Mouse (Mus musculus) monocyte, adult 5-6 weeks (primary cell): ENCODE results near the gene Xlr5c. TPM values are rescaled to one million over a fixed set of nuclear protein-coding genes. Genes with fewer than 3 reads are reported as not detected.
"Not testable (repeated sequence)": the region's sequence is repeated elsewhere in the genome, so short reads cannot be mapped to it uniquely, and the experiment has no call there.

Experiments used
- ATAC-seq: fragments of 153-309, 156-312 bp; replicated peaks from 2 replicates; pipeline ENCODE4 v1.8.0; 2017; ENCODE audit warnings: mild to moderate bottlenecking; ENCODE audit not compliant: low TSS enrichment, insufficient number of reproducible peaks, severe bottlenecking, poor library complexity, low FRiP score
- total RNA-seq: library from RNA; stranded (forward); fragments of 200-1000, 200-491, 200-594 nt; gene quantifications from 3 replicates; pipeline ENCODE4 v1.2.3, GENCODE M21; 2017

Gene Xlr5c
- not detected in 3 replicates for total RNA-seq

DNA sequence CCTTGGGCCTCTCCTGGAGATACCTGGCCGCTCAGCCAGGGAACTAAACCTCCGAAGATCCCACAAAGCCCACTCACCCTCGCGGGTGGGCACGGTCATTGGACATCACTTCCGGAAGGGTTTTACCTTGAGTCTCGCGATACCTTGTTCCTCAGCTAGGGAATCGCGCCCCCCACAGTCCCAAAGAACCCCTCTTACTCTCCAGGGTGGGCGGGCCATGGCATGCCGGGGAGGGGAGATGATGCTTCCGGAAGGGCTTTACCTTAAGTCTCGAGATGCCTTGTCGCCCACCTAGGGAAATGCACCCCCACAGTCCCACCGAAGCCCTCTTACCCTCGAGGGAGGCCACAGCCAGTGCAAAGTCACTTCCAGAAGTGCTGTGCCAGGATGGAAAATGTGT is at the start of gene Xlr5c, which contains the start of gene Xlr5a:
Gene Xlr5c, minus strand, starts transcription at position 101 of the 400 bp plus-strand sequence.
Gene Xlr5a, minus strand, starts transcription at position 101 of the 400 bp plus-strand sequence.
- ATAC-seq = not testable (repeated sequence)

DNA sequence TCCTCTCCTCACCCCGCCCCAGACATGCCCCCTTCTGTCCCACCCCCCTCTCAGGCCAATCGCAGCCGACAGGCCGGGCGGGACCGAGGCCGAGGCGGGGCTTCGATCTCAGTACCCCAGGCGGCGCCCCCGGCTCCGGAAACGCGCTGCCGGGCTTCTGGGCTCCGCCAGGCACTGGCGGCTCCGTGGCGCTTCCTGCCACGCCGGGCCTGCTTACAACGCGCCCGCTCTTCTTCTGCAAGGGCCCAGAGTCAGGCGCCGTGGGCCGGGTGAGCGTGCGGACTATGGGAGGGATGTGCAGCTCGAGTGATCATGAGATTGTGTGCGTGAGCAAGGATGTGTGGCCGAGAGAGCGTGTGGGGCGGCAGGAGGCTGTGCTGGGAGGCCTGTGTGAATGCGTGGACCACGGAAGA is 49.7 kb upstream of the Xlr5c start, which contains the start of gene Zfp275:
Gene Zfp275, plus strand, starts transcription at position 139 of the 413 bp plus-strand sequence.
- no peak for ATAC-seq

DNA sequence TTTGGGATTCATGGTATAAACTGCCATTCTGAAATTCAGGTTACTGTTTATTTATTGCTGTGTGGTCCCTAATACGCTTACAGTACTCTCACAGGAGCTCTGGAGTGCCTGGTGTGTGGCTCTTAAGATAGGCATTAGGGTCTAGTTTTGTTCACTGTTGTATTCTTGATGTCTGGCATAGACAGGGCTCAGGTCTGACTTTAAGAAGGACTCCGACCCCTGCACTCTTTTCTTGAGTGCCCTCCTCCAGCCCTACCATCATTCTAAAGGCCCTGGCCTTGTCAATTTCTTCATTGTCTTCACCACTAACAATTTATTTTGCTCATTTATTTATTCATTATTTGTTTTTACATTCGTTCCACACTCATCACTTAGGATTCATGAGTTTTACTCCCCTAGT is 49.3 kb upstream of the Xlr5c start:
- ATAC-seq = no peak

DNA sequence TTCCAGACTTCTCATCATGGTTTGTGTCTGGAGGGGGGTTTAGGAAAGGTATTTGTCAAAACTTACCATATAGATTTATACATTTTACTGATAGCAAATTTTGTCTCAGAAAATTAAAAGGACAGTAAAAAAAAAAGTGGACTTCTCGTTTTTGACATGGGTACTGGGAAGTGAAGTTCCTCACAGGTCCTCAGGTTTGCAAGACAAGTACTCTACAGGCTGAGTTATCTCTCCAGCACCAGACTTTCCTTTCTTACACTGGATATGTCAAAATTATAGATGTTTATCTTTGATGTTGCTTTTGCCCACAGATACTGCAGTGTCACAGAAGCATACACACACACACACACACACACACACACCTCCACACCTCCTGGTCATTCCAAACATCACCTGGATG is 48.7 kb upstream of the Xlr5c start:
- ATAC-seq = no peak

DNA sequence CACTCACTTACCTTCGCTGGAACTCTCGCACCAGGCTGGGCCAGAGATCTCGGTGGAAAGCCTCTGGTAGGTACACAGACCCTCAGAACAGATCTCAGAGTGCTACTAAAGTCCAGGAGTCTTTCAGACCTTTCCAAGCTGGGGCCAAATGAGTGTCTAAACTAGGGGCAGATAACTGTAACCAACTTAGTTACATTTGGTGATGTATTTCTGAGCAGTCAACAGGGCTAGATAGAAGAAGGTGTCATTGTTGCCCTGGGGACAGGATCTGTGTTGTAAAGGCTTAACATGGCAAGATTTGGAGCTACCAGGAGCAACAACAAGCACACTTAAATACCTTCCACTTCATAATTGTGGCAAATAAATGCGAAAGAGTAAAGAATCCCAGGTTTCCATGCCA is 44.0 kb upstream of the Xlr5c start, which contains the start of gene Gm45015:
Gene Gm45015, minus strand, starts transcription at position 101 of the 400 bp plus-strand sequence.
- ATAC-seq = no peak

DNA sequence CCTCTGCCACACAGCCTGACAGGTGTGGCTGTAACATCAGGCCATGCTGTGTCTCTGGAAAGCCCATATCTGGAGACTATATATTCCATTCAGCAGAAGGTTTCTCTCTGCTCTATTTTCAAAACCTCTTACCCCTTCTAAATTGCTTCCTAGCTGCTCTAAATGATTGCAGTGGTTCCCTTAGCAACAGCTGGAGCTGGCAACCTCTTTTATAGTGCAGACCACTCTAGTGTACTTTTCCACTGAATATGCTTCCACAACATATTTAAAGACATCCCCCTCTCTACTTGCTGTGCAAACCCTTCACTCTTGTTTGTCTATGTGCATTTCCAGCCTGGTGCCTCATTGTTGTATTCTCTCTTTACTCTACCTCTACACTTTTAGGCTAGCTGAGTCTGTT is 40.8 kb upstream of the Xlr5c start:
- ATAC-seq = no peak

DNA sequence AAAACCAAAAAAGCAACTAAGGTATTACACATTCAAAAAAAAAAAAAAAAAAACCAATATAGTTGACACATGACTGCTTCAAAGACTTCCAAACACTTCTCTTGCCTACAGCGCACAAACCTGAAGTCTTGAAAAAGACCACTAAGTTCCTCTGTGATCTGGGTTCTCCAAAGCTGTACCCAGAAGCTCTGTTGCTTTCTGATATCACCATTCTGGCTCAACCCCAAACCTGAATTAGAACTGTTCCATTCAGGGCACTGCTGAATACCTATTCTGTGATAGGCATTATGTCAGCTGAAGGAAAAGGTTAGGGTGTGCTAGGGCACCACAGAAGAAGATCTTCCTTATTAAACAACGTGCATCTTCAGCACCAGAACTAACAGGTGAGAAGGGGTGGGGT is 34.4 kb upstream of the Xlr5c start:
- ATAC-seq = no peak

DNA sequence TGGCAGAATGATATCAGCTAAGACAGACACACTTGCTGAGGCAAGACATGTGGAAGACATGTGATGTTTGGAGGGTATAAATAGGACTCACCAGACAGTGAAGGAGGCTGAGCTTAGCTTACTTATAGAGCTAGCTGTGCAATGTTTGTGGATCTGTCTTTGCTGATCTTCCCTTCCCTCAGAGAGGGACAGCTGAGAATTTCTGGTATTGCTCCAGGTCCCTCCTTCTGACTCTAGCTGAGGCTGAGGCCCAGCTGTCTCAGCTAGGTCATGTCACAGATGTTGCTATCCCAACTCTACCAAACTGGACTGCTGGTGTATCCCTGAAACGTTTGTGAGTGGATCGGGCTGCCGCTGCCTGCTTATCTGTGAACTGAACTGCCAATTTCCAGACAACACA is 28.3 kb upstream of the Xlr5c start:
- no peak for ATAC-seq

DNA sequence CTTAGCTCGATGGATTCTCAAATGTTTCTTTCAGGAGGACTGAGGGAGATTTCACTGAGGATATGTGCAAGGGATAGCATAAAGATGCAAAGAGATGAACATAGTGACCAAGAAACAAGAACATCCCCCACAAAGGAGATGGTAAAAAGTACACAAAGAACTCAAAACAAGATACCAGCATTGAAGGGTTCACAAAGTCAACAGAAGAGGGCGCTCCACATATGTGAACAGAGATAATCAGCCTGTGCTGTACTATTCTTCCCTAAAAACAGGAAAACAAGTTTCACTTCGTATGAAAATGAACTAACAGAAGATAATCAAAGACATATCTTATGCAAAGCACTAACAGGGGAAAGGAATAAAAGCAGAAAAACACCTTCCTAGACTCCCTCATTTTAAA is 19.7 kb upstream of the Xlr5c start:
- no peak for ATAC-seq

DNA sequence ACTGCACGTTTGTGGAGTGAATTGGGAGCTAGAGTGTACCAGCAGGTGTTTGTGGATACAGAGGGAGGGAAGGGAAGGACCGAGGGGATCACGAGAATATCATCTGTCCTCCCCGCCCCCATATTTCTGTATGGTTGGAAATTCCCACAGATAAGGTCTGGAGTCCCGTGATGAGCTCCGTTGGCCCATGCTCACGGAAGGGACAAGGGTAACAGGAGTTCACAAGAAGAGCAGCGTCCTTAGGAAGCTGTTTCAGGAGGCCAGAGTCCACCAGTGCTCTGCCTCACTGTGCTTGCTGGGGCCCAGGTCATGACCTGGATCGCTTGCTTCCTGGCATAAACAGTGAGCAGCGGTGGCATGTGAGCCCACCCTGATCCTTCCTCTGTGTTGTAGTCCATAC is 3.0 kb upstream of the Xlr5c start:
- not testable (repeated sequence) for ATAC-seq

DNA sequence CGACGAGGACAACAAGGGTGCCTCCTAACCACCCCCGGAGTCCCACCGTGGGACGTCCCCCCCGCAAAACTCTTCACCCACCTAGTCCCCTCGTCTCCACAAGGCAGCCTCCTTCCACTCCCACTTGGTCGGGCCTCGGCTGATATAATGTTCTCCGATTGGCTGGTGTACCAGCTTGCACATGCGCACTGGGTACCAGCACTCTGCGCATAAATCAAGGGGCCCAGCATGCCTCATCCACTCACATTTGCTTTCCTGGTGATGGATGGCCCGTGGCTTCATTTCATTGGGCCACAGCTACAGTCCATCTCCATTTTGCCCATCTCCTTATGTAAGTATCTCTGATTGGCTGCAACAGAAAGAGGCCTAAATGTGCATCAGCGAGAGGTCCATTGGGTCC is 27.5 kb downstream of the Xlr5c start, which contains the start of gene Xlr3c:
Gene Xlr3c, minus strand, starts transcription at position 121 of the 400 bp plus-strand sequence.
- ATAC-seq = not testable (repeated sequence)

DNA sequence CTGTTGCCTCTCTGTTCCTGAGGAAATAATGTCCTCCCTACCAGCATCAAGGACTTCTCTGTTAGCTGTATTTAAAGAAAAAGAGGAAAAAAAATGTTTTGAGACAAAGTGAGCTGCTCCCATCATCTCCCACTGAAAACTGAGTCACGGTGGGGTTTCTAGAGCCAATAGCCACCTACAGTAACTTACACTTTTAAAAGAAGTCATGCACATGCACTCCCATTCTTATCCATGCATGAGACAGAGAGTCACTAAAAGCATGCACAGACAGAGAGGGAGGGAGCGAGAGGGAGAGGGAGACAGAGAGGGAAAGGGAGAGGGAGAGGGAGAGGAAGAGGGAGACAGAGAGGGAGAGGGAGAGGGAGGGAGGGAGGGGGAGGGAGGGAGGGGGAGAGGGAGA is 30.3 kb downstream of the Xlr5c start:
- not testable (repeated sequence) for ATAC-seq

DNA sequence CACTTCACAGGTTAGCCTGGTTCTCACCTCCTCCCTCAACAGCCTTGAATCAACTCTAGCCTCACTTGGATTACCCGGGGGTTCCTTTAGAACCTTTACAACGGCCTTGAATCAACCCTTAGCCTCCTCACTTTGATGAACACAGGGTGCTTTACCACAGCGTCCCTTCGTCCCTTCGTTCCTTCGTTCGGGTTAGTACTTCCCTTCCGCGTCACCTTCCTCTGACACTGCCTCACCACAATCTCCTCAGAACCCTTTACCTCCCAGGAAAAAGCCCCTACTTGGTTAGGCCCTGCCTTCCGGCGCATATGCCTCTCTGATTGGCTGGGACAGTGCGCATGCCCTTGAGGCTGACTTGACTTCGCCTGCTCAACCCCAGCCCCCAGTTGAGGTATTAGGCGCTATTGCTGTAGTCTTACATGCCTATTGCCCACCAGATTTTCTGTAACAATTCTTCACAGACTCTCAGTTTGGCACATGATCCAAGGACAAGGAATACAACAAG is 49.9 kb downstream of the Xlr5c start, which contains the start of gene Xlr4c:
Gene Xlr4c, minus strand, starts transcription at position 310 of the 505 bp plus-strand sequence.
- ATAC-seq = not testable (repeated sequence)

Other genes with a start within 250 kb of the Xlr5c start
- not detected in 3 replicates for gene Pnma3, start 228.2 kb downstream of the Xlr5c start, total RNA-seq
- 10.5 to 20.8 TPM (median 17.3 TPM) in 3 replicates for gene Xlr4a, start 210.5 kb downstream of the Xlr5c start, total RNA-seq
- not detected in 3 replicates for gene Xlr3a, start 195.9 kb downstream of the Xlr5c start, total RNA-seq
- gene Gm14685, start 175.9 kb downstream of the Xlr5c start, total RNA-seq = 0.11 to 0.29 TPM in 2 of 3 replicates, not detected in the other
- not detected in 3 replicates for gene Xlr5b, start 144.2 kb downstream of the Xlr5c start, total RNA-seq
- not detected in 3 replicates for gene DXBay18, start 143.5 kb downstream of the Xlr5c start, total RNA-seq
- not detected in 3 replicates for gene Spin2d, start 116.0 kb downstream of the Xlr5c start, total RNA-seq
- gene Xlr3b, start 100.8 kb downstream of the Xlr5c start, total RNA-seq = 13.7 to 20.2 TPM (median 19.5 TPM) in 3 replicates
- gene Xlr4b, start 78.6 kb downstream of the Xlr5c start, total RNA-seq = 25.8 to 58.7 TPM (median 33.4 TPM) in 3 replicates
- gene F8a, start 64.7 kb downstream of the Xlr5c start, total RNA-seq = 2.7 to 6.9 TPM (median 4.8 TPM) in 3 replicates
- gene Xlr4c, start 49.8 kb downstream of the Xlr5c start, total RNA-seq = 3.9 to 27.0 TPM (median 6.7 TPM) in 3 replicates
- not detected in 3 replicates for gene Xlr3c, start 27.6 kb downstream of the Xlr5c start, total RNA-seq
- not detected in 3 replicates for gene Xlr5a, start within 50 bp of the Xlr5c start, total RNA-seq
- gene Gm45015, start 43.9 kb upstream of the Xlr5c start, total RNA-seq = not detected in 3 replicates
- 5.9 to 13.7 TPM (median 12.7 TPM) in 3 replicates for gene Zfp275, start 49.6 kb upstream of the Xlr5c start, total RNA-seq
- gene Gm18336, start 105.8 kb upstream of the Xlr5c start, total RNA-seq = not detected in 3 replicates
- 0.10 TPM in 1 of 3 replicates, not detected in the others for gene Zfp92, start 118.1 kb upstream of the Xlr5c start, total RNA-seq
- gene Trex2, start 142.4 kb upstream of the Xlr5c start, total RNA-seq = not detected in 3 replicates
- gene Haus7, start 166.1 kb upstream of the Xlr5c start, total RNA-seq = 16.3 to 24.5 TPM (median 18.2 TPM) in 3 replicates
- not detected in 3 replicates for gene Bgn, start 190.6 kb upstream of the Xlr5c start, total RNA-seq
- not detected in 3 replicates for gene Atp2b3, start 210.1 kb upstream of the Xlr5c start, total RNA-seq